Mouse (Mus musculus) thymus, adult 2 months (tissue): ENCODE data around the gene Gp5.

Experiments
- CTCF ChIP-seq: fragments of 200-500 bp; IDR thresholded peaks from 2 replicates; pipeline ENCODE4 v1.5.1; 2012; ENCODE audit warnings: mild to moderate bottlenecking, control low read depth, low read length, moderate library complexity, borderline replicate concordance; ENCODE audit not compliant: control insufficient read depth, poor library complexity, insufficient read depth; ENCODE audit errors: extremely low read depth
- POLR2A ChIP-seq: fragments of 200-500 bp; IDR thresholded peaks from 2 replicates; pipeline ENCODE4 v1.6.1; 2012; ENCODE audit warnings: mild to moderate bottlenecking, low read length, control low read depth, moderate library complexity; ENCODE audit not compliant: control insufficient read depth, poor library complexity, insufficient read depth; ENCODE audit errors: extremely low read depth

DNA sequence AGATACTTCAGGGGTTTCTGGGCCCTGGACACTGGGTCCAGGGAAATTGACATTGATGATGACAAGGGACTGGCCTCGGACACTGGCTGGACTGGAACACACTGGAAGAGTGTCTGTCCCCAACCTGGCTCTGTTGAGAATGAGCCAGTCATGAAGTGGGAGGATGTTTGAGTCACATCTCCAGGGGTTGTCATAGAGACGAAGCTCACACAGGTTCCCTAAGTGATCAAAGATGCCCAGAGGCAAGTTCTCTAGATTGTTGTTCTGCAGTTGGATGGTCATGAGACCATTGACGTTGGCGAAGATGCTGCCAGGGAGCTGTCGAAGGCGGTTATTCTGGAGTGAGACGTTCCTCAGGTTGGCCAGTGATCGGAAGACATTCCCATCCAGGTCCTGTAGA is 37.5 kb downstream of the Gp5 start:
- no peak for TF ChIP-seq POLR2A
- no peak for TF ChIP-seq CTCF
